Mouse (Mus musculus): Measurements from ENCODE around the gene Fam187b. TPM values are rescaled to one million over a fixed set of nuclear protein-coding genes. Genes with fewer than 3 reads are reported as not detected.
A peak's percentile ranks its signal among the peaks of the same experiment; 100 is the strongest.

The Fam187b gene
- polyA plus RNA-seq, 1 experiment from 2014 or later: 1.4 TPM

- Histone ChIP-seq H3K27me3 (replicated peaks) (no peaks in the 10 kb centered on the region), H3K4me3 (no peak overlapping the region), H3K9me3 (no peaks in the 10 kb centered on the region), H3K4me2 (no peak overlapping the region), H3K27ac (replicated peaks) (no peak overlapping the region), H3K4me1 (peaks cover 9% of the 10 kb centered on the region), H3K36me3 (peaks cover 69% of the 10 kb centered on the region), H3K9ac (no peak overlapping the region)
- 89% methylated on average over 16 of the region's 16 CpGs for WGBS
- ATAC-seq (ENCODE audit: extremely low read depth, insufficient number of reproducible peaks, low FRiP score, low TSS enrichment): no peak
Observed at GRCm38 (mm10) chr7:30952441-30953265, 20.9 kb upstream of the Fam187b start.

- WGBS: 83% methylated on average over 6 of the region's 6 CpGs
- H3K27ac ChIP-seq (replicated peaks): no peak overlapping the region
- no peaks in the 10 kb centered on the region for H3K9me3 ChIP-seq
- no peak overlapping the region for H3K9ac ChIP-seq
- H3K4me3 ChIP-seq: no peak overlapping the region
- H3K36me3 ChIP-seq: peaks cover 69% of the 10 kb centered on the region
- no peaks in the 10 kb centered on the region for H3K27me3 ChIP-seq (replicated peaks)
- ATAC-seq (ENCODE audit: extremely low read depth, insufficient number of reproducible peaks, low FRiP score, low TSS enrichment): no peak
- peaks cover 17% of the 10 kb centered on the region for H3K4me1 ChIP-seq
- no peak overlapping the region for H3K4me2 ChIP-seq
Observed at GRCm38 (mm10) chr7:30953459-30953858, 20.1 kb upstream of the Fam187b start.

DNA sequence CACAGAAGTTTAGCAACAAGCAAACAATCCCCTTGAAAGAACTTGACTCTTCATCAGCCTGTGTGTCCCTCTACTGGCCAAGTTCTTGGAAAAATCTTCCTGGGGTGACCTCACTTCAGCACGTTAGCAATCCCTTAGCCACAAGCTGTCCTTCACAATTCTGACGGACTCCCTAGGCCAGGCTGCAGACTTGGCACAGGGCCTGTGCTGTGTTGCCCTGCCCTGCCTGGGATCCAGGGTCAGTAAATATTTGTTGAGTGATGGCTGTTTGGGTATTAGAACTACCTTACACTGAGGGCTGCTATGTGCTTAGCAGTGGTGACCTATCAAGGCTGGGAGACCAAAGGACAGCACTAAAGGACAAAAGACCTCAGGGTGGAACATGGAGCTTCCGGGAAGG, 19.6 kb upstream of the Fam187b start:
- Histone ChIP-seq H3K27me3 (replicated peaks) (no peaks in the 10 kb centered on the region), H3K27ac (replicated peaks) (no peak overlapping the region), H3K4me1 (peaks cover 19% of the 10 kb centered on the region), H3K9me3 (no peaks in the 10 kb centered on the region), H3K9ac (no peak overlapping the region), H3K36me3 (peaks cover 71% of the 10 kb centered on the region), H3K4me2 (no peak overlapping the region), H3K4me3 (no peak overlapping the region)
- WGBS: 78% methylated on average over 3 of the region's 3 CpGs
- no peak for ATAC-seq (ENCODE audit: extremely low read depth, insufficient number of reproducible peaks, low FRiP score, low TSS enrichment)

DNA sequence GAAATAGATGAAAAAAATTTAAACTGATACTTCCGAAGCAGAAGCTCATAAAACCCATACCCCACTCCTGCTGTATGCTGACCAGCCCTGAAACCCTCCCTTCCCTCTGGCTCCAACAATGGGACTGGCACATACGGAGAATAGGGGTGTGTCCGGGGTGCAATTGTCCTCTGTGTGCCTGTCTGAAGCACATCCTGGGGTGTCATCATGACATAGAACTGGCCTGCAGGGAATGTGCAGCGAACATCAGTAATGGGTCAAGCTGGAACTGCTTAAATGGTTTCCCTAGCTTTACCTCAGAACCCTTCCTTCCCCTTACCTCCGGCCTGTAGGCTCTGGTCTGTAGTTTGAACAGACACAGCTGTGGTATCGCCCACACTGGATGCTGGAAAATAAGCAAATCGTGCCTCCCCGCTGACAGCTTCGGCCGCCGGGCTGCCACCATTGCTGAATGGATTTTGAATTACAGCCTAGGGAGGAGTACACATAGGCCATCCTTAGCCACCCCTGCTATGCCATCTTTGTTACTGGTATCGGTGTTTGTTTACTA, 18.5 kb upstream of the Fam187b start:
- no peak for ATAC-seq (ENCODE audit: extremely low read depth, insufficient number of reproducible peaks, low FRiP score, low TSS enrichment)
- peaks cover 64% of the 10 kb centered on the region for H3K36me3 ChIP-seq
- no peaks in the 10 kb centered on the region for H3K27me3 ChIP-seq (replicated peaks)
- H3K9ac ChIP-seq: peak overlapping the region; percentile 100
- peak overlapping the region; percentile 96 for H3K4me3 ChIP-seq
- peak overlapping the region; percentile 89 for H3K4me2 ChIP-seq
- H3K27ac ChIP-seq (replicated peaks): no peak overlapping the region
- H3K9me3 ChIP-seq: no peaks in the 10 kb centered on the region
- 86% methylated on average over 12 of the region's 12 CpGs for WGBS
- peaks cover 19% of the 10 kb centered on the region for H3K4me1 ChIP-seq

- Histone ChIP-seq H3K27ac (replicated peaks) (peak overlapping the region; percentile 99), H3K27me3 (replicated peaks) (no peaks in the 10 kb centered on the region), H3K4me1 (peaks cover 19% of the 10 kb centered on the region), H3K9me3 (no peaks in the 10 kb centered on the region), H3K4me3 (peak overlapping the region; percentile 96), H3K4me2 (peak overlapping the region; percentile 89), H3K36me3 (peaks cover 57% of the 10 kb centered on the region), H3K9ac (peak overlapping the region; percentile 100)
- ATAC-seq (ENCODE audit: extremely low read depth, insufficient number of reproducible peaks, low FRiP score, low TSS enrichment): peak; percentile 55
- WGBS: under 1% methylated on average over 52 of the region's 64 CpGs
Observed at GRCm38 (mm10) chr7:30955584-30956356, 17.8 kb upstream of the Fam187b start.

- WGBS: 0% methylated on average over 5 of the region's 49 CpGs
- Histone ChIP-seq H3K27me3 (replicated peaks) (no peaks in the 10 kb centered on the region), H3K4me3 (peak overlapping the region; percentile 96), H3K36me3 (peaks cover 51% of the 10 kb centered on the region), H3K27ac (replicated peaks) (peak overlapping the region; percentile 99), H3K9ac (peak overlapping the region; percentile 100), H3K4me1 (peaks cover 19% of the 10 kb centered on the region), H3K9me3 (no peaks in the 10 kb centered on the region), H3K4me2 (peak overlapping the region; percentile 89)
- ATAC-seq (ENCODE audit: extremely low read depth, insufficient number of reproducible peaks, low FRiP score, low TSS enrichment): peak; percentile 7; the same call in 1 of the 2 replicates
Observed at GRCm38 (mm10) chr7:30956357-30956751, 17.2 kb upstream of the Fam187b start.

DNA sequence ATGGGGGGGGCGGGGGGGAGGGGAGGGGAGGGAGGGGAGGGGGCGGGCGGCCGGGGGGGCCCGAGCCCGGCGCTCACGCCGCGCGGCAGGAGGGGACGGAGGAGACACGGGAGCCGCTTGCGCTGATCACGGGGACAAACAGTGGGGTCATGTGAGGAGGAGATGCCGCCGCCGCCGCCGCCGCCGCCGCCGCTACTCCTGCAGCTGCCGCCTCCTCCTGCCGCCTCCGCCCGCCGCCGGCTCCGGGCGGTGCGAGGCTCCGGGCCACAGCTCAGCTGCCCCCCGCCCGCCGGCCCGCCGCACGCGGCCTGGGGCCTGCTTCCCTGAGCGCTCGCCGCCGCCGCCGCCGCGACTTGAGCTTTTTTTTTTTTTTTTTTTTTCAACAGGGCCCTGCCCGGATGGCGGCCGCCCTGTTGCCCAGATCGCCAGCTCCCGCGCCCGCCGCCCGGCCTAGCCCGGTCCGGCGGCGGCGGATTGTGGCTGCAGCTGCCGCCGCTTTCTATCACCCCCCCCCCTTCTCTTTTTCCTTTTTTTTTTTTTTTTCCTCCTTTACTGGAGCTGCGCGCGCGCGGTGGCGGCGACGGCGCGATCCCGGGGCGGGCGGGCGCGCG, 16.7 kb upstream of the Fam187b start, which contains the start of gene Usf2:
Gene Usf2, minus strand, starts transcription at position 48 of the 611 bp plus-strand sequence.
- H3K27me3 ChIP-seq (replicated peaks): no peaks in the 10 kb centered on the region
- H3K27ac ChIP-seq (replicated peaks): peak within 1 kb of the TSS; percentile 99
- H3K9ac ChIP-seq: peak within 1 kb of the TSS; percentile 100
- peak; percentile 68 for ATAC-seq (ENCODE audit: extremely low read depth, insufficient number of reproducible peaks, low FRiP score, low TSS enrichment)
- H3K36me3 ChIP-seq: peaks cover 46% of the 10 kb centered on the region
- H3K4me3 ChIP-seq: peak within 1 kb of the TSS; percentile 96
- H3K4me1 ChIP-seq: peaks cover 19% of the 10 kb centered on the region
- WGBS: 0% methylated on average over 37 of the region's 82 CpGs
- H3K9me3 ChIP-seq: no peaks in the 10 kb centered on the region
- H3K4me2 ChIP-seq: peak within 1 kb of the TSS; percentile 89

DNA sequence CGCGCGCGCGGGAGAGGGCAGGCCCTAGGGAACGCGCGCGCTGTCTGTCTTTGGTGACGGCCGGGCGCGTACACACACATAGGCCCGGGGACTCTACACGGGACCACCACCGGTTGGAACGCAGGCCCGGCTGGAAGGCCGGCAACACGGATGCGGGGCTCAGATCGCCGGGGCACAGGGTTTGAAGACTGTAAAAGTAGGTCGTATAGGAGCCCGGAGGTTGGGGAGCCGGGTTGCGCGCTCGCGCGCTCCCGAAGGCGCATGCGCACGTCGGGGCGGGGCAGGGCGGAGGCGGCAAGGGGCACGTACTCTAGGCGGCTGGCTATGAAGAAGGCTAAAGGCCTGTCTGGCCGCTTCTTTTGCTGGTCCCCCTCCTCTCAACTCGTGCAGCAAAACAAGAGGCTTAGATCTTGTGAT, 16.2 kb upstream of the Fam187b start:
- Histone ChIP-seq H3K27me3 (replicated peaks) (no peaks in the 10 kb centered on the region), H3K9ac (peak overlapping the region; percentile 100), H3K36me3 (peaks cover 41% of the 10 kb centered on the region), H3K4me2 (peak overlapping the region; percentile 89), H3K4me1 (peaks cover 19% of the 10 kb centered on the region), H3K27ac (replicated peaks) (peak overlapping the region; percentile 99), H3K4me3 (peak overlapping the region; percentile 96), H3K9me3 (no peaks in the 10 kb centered on the region)
- 1% methylated on average over 39 of the region's 43 CpGs for whole genome bisulfite sequencing
- peak; percentile 20; the same call in 1 of the 2 replicates for ATAC-seq (ENCODE audit: extremely low read depth, insufficient number of reproducible peaks, low FRiP score, low TSS enrichment)

- peak overlapping the region; percentile 96 for H3K4me3 ChIP-seq
- 72% methylated on average over 28 of the region's 28 CpGs for WGBS
Observed at GRCm38 (mm10) chr7:30958109-30958865, 15.3 kb upstream of the Fam187b start.

GRCm38 (mm10) chr7:30958866-30959487, 14.6 kb upstream of the Fam187b start:
- Histone ChIP-seq H3K27me3 (replicated peaks) (no peaks in the 10 kb centered on the region), H3K27ac (replicated peaks) (no peak overlapping the region), H3K9ac (0 out of 2 replicates have a peak overlapping the region, but pooled peaks have one; percentile 100), H3K36me3 (peaks cover 25% of the 10 kb centered on the region), H3K4me1 (peaks cover 24% of the 10 kb centered on the region), H3K9me3 (no peaks in the 10 kb centered on the region), H3K4me3 (no peak overlapping the region), H3K4me2 (no peak overlapping the region)
- no peak for ATAC-seq (ENCODE audit: extremely low read depth, insufficient number of reproducible peaks, low FRiP score, low TSS enrichment)
- 93% methylated on average over 9 of the region's 9 CpGs for WGBS

More at GRCm38 (mm10) chr7:30958109-30958865, 15.3 kb upstream of the Fam187b start:
- peak overlapping the region; percentile 99 for H3K27ac ChIP-seq (replicated peaks)
- peaks cover 19% of the 10 kb centered on the region for H3K4me1 ChIP-seq
- H3K27me3 ChIP-seq (replicated peaks): no peaks in the 10 kb centered on the region
- H3K36me3 ChIP-seq: peaks cover 32% of the 10 kb centered on the region
- peak overlapping the region; percentile 89 for H3K4me2 ChIP-seq
- peak overlapping the region; percentile 100 for H3K9ac ChIP-seq
- H3K9me3 ChIP-seq: no peaks in the 10 kb centered on the region
- no peak for ATAC-seq (ENCODE audit: extremely low read depth, insufficient number of reproducible peaks, low FRiP score, low TSS enrichment)
